Mouse (Mus musculus): ENCODE results near the gene Dll4. TPM values are rescaled to one million over a fixed set of nuclear protein-coding genes. Genes with fewer than 3 reads are reported as not detected.
A peak's percentile ranks its signal among the peaks of the same experiment; 100 is the strongest.

Dll4 gene
- total RNA-seq, 2 experiments from 2014 or later, result 23.8 to 27.9 TPM

- DNase-seq, result no peak
- intact Hi-C loops (cut with DNase I), result no loop called here
Measured at GRCm38 (mm10) chr2:119329123-119329817, 3.7 kb downstream of the Dll4 start.

GRCm38 (mm10) chr2:119330795-119331194 is 5.2 kb downstream of the Dll4 start:
- intact Hi-C loops (cut with DNase I), result no loop called here
- DNase-seq, result no peak

GRCm38 (mm10) chr2:119332177-119332661 is 6.6 kb downstream of the Dll4 start:
- intact Hi-C loops (cut with DNase I), result no loop called here
- no peak for DNase-seq

- no peak for DNase-seq
- intact Hi-C loops (cut with DNase I), result no loop called here
Measured at GRCm38 (mm10) chr2:119334135-119334534, 8.6 kb downstream of the Dll4 start.

- intact Hi-C loops (cut with DNase I), result no loop called here
- no peak for DNase-seq
Measured at GRCm38 (mm10) chr2:119334964-119335525, 9.5 kb downstream of the Dll4 start.

- intact Hi-C loops (cut with DNase I), result no loop called here
- DNase-seq, result no peak
Measured at GRCm38 (mm10) chr2:119335535-119335934, 10.0 kb downstream of the Dll4 start.

- no peak for DNase-seq
- intact Hi-C loops (cut with DNase I), result no loop called here
Measured at GRCm38 (mm10) chr2:119336002-119336401, 10.4 kb downstream of the Dll4 start.

- intact Hi-C loops (cut with DNase I), result no loop called here
- peak in 1 of 2 experiments; percentile 49 for DNase-seq
Measured at GRCm38 (mm10) chr2:119336470-119336869, 10.9 kb downstream of the Dll4 start.

- intact Hi-C loops (cut with DNase I), result loop anchor here (1.0 kb wide), 2 partner anchors 37 to 74 kb away; no protein-coding TSS in a partner anchor
- DNase-seq, result peak; percentile 94 to 96
Measured at GRCm38 (mm10) chr2:119337425-119338265, 12.1 kb downstream of the Dll4 start.

GRCm38 (mm10) chr2:119344537-119345138 is 19.1 kb downstream of the Dll4 start:
- intact Hi-C loops (cut with DNase I), result loop anchor here (5.0 kb wide), 1 partner anchor 33 kb away; no protein-coding TSS in a partner anchor
- no peak for DNase-seq

- DNase-seq, result peak; percentile 86 to 88
- intact Hi-C loops (cut with DNase I), result no loop called here
Measured at GRCm38 (mm10) chr2:119350555-119351486, 25.2 kb downstream of the Dll4 start, which contains the start of gene Chac1. Chac1 (plus strand) TSS chr2:119351229.

GRCm38 (mm10) chr2:119353707-119354106 is 28.1 kb downstream of the Dll4 start:
- intact Hi-C loops (cut with DNase I), result no loop called here
- DNase-seq, result no peak

- intact Hi-C loops (cut with DNase I), result no loop called here
- peak; percentile 92 to 93 for DNase-seq
Measured at GRCm38 (mm10) chr2:119355089-119355488, 29.5 kb downstream of the Dll4 start.

GRCm38 (mm10) chr2:119355651-119356050 is 30.1 kb downstream of the Dll4 start:
- peak; percentile 83 to 89 for DNase-seq
- intact Hi-C loops (cut with DNase I), result no loop called here

- intact Hi-C loops (cut with DNase I), result no loop called here
- no peak for DNase-seq
Measured at GRCm38 (mm10) chr2:119356310-119356709, 30.7 kb downstream of the Dll4 start.

GRCm38 (mm10) chr2:119356805-119357204 is 31.2 kb downstream of the Dll4 start:
- intact Hi-C loops (cut with DNase I), result no loop called here
- no peak for DNase-seq

GRCm38 (mm10) chr2:119358249-119358648 is 32.7 kb downstream of the Dll4 start:
- no peak for DNase-seq
- intact Hi-C loops (cut with DNase I), result no loop called here

GRCm38 (mm10) chr2:119359721-119360291 is 34.2 kb downstream of the Dll4 start:
- DNase-seq, result no peak
- intact Hi-C loops (cut with DNase I), result no loop called here

GRCm38 (mm10) chr2:119364969-119365368 is 39.4 kb downstream of the Dll4 start:
- intact Hi-C loops (cut with DNase I), result no loop called here
- DNase-seq, result peak in 1 of 2 experiments; percentile 33

All from heart, postnatal 10 days (tissue).